Mouse (Mus musculus) kidney, postnatal 14 days (tissue): ENCODE data around the gene Arfgef2.

Experiments used
- DNase-seq: peaks from one replicate; pipeline ENCODE4 v3.0.0; 2022; ENCODE audit warnings: mixed read lengths

The Arfgef2 gene

GRCm38 (mm10) chr2:166805250-166806172 is at the start of gene Arfgef2:
TSS of gene Arfgef2 (plus strand) at chr2:166805588.
- DNase-seq, result peak; percentile 94

DNA sequence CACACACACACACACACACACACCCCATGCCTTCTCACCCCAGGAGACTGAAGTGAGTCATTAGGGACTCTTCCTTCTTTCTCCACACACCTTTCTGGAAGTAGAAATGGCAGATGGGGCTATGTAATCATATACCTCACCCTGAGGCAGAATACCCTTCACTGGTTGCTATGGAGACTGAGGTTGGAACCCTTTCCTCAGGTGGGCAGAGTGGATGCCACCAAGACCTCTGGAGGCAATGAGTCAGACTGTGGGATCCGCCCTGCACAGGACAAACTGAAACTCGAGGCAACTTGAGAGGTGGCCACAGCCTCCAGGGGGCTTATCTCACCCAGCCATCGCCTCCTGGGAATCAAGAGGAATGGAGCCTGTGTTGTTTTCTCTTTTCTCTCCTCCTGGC is 47.4 kb upstream of the Arfgef2 start:
- DNase-seq, result no peak

DNA sequence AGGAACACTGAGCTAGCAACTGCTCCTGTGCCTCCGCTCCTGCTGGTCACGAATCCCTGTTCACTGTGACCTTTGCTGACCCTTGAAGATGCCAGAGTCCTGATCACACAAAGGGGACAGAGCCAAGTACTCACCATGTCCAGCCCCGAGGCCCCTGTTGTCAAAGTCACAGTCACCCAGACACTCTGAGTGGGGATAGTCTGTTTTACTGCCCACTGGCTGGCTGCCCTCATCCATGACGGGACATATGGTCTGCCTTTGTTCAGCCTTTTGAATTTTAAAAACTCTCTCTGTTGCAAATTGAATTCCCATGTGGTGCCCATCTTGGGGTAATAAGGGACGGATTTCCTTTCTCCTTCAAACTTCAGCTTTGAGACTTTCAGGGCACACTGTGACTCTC is 41.3 kb upstream of the Arfgef2 start:
- no peak for DNase-seq

DNA sequence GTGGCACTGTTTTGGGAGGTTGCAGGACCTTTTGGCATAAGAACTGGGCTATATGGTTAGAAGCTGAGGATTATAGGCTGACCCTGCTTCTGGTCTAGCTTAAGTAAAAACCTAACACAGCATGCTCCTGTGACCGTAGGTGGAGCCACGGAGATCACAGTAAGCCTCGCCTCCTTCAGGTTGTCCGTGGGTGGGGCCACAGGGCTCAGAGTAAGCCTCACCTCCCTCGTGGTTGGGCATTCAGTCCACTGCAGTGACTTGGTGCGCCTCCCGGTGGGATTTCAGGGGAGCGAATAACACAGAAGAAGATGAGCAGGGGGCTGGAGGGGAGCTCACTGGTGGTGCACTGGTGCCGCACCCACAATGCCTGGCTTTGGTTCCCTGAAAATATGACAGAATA is 37.8 kb upstream of the Arfgef2 start:
- no peak for DNase-seq

GRCm38 (mm10) chr2:166771396-166771795 is 34.0 kb upstream of the Arfgef2 start:
- peak; percentile 23 for DNase-seq

GRCm38 (mm10) chr2:166773587-166773986 is 31.8 kb upstream of the Arfgef2 start:
- DNase-seq, result no peak

- no peak for DNase-seq
Measured at GRCm38 (mm10) chr2:166774275-166774674, 31.1 kb upstream of the Arfgef2 start.

DNA sequence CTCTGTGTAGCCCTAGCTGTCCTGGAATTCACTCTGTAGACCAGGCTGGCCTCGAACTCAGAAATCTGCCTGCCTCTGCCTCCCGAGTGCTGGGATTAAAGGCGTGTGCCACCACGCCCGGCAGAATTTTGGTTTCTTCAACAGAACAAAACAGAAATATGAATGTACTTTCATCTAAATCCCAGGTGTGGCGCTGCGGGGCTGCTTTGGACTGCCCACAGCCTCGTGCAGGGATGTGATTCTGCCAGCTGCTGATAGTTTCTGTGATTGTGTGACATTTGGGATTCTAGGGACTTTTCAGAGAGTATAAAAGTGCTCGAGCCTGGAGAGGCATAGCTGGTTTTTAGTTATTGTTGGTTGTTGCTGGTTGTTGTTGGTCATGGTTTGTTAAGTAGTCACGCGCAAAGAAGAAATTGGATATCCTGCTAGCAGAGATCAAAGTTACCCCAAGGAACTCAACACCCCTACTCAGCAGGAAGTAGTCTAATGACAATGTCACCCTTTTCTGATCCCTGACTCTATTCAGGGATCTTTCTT is 30.0 kb upstream of the Arfgef2 start:
- no peak for DNase-seq

DNA sequence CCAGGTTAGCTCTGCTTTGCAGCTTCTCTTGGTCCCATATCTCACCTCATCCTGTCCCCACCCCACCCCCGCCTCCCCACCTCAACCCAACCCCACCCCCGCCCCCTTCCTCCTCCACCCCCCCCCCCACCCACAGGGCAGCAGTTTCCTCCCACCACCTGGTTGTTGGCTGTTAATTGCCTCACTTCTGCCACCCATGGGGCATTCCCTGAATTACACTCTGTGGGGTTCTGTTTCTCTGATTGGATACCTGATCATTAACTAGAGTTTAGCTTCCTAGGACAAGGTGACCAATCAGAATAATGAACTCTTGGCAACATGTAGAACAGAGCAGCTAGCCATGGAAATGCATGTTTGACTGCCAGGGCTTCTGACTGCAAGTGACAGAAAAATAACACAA is 29.1 kb upstream of the Arfgef2 start:
- DNase-seq, result no peak

- DNase-seq, result no peak
Measured at GRCm38 (mm10) chr2:166779956-166780355, 25.4 kb upstream of the Arfgef2 start.

DNA sequence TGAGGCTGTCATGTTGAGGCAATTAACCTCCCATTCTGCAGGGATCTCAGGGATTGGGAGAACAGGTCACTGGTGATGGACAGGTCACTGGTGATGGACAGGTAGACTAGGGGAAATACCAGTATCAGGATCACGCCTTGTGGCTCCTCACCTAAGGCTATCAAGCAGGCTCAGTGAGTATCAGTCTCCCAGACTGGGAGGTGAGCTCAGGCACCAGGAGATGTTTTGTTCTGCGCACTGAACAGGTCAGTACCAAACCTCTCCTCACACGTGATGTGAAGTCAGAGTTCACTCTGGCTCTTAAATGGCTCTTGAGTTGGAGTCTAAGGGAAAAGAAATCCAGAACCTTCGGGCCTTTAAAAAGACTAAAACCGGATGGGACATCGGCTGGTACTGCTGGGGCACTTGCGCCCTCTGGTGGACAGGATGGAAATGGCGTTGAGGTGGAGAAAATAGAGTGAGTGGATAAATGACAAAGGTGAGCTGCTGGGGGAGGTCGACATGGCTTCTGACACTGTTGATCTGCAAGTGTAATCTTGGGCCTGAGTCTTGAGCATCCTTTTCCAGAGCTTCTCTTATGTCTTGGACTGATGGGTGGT is 24.3 kb upstream of the Arfgef2 start:
- DNase-seq, result peak; percentile 76

- no peak for DNase-seq
Measured at GRCm38 (mm10) chr2:166784376-166784775, 21.0 kb upstream of the Arfgef2 start.

- DNase-seq, result peak; percentile 93
Measured at GRCm38 (mm10) chr2:166786353-166787004, 18.9 kb upstream of the Arfgef2 start.

- no peak for DNase-seq
Measured at GRCm38 (mm10) chr2:166791738-166792137, 13.7 kb upstream of the Arfgef2 start.

GRCm38 (mm10) chr2:166792355-166792754 is 13.0 kb upstream of the Arfgef2 start, which contains the start of gene Trp53rkb:
TSS of gene Trp53rkb (plus strand) at chr2:166792531.
- DNase-seq, result no peak

- DNase-seq, result peak; percentile 88
Measured at GRCm38 (mm10) chr2:166793542-166794214, 11.7 kb upstream of the Arfgef2 start.

DNA sequence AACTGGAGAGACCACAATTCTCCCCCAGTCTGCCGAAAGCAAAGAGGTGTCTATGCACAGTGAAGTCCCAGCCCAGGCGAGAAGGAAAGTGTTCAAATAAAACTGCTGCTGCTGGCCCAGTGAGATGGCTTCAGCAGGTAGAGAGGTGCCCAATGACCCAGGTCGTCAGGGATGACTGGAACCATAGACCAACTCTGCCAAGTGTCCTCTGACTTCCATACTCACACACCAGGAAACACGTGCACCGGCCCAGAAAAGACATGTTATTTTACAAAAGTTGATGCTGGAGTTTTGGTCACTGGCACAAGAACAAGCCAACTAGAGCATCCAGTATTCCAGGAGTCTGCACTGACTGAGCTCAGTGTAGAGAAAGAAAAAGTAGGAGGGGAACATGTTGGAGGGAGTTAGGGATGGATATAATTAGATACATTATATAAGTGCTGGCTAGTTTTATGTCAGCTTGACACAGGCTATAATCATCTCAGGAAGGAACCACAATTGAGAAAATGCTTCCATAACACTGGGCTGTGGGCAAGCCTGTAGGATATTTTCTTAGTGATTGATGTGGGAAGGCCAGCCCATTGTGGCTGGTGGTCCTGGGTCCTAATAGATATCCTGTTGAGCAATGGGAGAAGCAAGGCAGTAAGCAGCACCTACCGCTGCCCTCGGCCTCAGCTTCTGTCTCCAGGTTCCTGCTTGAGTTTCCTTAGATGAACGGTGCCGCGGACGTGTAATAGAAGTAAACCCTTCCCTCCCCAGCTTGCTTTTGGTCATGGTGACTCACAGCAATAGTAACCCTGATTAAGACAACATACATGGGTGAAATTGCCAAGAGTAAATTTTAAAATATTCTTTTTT is 5.5 kb upstream of the Arfgef2 start:
- peak; percentile 23 for DNase-seq

- DNase-seq, result no peak
Measured at GRCm38 (mm10) chr2:166800473-166800857, 4.9 kb upstream of the Arfgef2 start.

GRCm38 (mm10) chr2:166801436-166801835 is 4.0 kb upstream of the Arfgef2 start:
- no peak for DNase-seq

GRCm38 (mm10) chr2:166803298-166803697 is 2.1 kb upstream of the Arfgef2 start:
- no peak for DNase-seq

DNA sequence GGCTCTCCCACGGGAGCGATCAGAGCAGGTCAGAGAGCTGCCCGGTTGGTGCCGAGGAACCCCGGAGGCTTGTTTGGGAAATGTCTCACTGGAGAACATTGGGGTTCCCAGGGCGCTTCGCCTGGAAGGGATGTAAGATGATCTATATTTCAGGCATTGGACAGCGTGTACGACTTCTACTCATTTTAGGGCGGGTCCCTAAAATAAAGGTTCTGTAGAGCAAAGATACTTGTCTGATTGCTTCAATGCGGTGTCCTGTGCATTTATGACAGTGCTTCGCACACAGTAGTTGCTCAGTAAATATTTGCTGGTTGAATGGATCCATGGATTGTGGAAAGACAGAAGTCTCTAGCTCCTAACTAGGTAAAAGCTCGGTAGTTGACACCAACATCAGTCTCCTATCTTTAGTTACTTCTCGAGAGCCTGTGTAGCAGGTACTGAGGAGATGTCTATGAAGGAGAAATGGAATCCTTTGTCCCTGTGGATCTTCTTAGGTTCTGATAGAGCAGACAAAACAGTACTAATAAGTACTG is 851 bp downstream of the Arfgef2 start:
- DNase-seq, result no peak

GRCm38 (mm10) chr2:166806813-166807212 is 1.4 kb downstream of the Arfgef2 start:
- no peak for DNase-seq
